Mouse (Mus musculus) lung, postnatal 25 days (tissue): ENCODE measurements around the gene Aunip.

Experiments used
- DNase-seq: peaks from one replicate; pipeline ENCODE4 v3.0.0; 2022; ENCODE audit warnings: low spot score

The Aunip gene

DNA sequence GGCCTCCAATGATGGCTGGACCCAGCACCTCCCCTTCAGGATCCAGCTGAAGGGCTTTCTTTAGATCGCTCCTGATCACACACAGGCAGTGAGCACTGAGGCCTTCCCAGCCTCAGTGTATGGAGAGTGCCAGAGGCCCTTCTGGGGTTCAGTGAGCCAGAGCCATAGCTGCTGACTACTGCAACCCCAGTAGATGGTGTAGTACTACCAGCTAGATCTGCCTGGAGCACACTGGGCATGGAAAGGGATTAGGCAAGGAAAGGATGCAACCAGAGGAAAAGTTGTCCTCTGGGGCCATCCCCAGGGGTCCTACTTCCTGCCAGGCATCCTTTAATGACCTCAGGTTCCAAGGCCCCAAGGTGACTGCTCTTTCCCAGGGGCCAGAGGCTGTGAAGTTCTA lies 42.8 kb downstream of the Aunip start:
- no peak for DNase-seq

DNA sequence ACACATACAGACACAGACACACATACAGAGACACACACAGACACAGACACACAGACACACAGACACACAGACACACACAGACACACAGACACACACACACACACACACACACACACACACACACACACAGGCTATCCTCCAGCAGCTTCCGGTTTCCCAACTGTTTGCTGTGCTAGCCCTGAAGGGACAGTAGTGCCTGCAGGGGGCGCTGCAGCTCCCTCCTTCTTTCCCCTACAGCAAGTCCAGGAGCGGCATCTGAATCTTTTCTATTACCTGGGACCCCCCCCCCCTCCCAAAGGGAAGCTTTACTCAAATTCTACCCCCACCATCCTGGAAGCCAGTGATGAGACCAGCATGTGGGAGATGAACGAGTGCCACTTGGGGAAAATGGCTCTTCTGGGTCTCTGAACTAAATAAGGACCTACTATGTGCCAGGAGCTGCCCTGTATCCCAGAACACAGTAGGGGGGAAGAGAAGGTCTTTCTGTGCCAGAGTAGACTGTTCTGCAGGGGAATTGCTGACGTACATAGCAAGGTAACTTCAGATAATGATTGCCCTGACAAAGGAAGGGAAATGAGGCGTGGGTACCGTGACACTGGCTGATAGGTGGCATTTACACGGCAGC lies 45.3 kb downstream of the Aunip start:
- no peak for DNase-seq

DNA sequence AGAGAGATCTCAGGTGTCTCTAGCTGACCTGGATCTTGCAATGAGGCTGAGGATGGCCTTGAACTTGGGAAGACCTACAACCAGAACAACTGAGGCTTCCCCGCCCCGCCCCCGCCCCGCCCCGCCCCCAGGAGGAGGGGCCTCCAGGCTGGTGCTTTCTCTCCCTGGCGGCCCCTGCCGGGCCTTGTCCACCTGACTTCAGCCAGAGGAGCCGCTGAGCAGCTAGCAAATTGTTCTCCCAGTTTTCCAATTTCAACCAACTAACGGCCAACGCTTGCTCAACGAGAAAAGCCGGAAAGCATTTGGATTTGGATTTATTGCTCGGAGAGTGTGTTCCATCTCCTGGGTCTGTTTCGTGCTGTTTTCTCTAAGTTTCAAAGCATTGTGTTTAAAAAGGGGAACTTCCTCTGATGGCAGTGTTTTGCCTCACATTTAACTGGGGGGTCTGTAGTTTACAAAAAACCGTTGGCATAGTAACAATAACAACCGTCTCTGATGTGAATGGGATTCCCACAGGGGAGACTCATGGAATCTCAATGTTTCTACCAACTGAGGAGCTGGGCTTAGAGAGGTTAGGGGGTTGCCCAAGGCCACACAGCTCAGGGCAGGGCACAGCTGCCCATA lies 46.9 kb downstream of the Aunip start:
- DNase-seq = no peak

- no peak for DNase-seq
These were observed 47.8 kb downstream of the Aunip start for GRCm38 (mm10) chr4:134558570-134559113.

DNA sequence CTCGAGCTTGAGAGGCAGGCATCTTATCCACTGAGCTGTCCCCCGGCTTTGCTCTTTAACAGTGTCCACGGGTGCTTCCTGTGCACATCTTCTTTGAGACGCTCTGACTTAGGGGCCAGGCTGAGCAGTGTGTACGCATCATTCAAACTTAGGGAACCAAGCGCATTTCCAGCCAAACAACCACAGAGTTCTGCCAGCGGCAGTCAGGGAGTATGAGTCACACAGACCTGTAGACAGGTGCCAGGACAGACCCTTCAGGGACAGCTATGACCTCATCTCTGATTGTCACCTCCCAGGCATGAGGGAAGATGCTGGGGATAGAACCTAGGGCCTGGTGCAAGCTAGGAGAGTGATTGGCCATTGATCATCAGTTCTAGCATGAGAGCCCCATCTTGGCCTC lies 48.4 kb downstream of the Aunip start:
- DNase-seq = no peak

DNA sequence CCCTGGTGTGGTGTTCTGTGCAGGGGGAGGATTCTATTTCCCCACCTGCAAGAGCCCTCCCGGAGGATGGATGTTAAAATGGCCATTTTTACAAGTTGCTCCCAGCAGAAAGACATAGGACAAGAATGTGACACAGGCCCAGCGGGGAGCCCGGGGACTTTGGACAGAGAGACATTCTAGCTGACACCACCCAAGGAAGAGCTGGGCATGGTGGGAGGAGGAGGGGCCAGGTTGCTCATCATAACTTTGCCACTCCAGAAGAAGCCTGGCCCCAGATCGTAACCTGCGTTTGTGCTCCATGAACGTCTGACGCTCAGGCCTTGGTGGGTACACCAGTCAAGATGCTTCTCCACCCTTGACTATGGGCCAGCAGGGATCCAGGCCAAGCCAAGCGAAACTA lies 49.9 kb downstream of the Aunip start:
- no peak for DNase-seq

DNA sequence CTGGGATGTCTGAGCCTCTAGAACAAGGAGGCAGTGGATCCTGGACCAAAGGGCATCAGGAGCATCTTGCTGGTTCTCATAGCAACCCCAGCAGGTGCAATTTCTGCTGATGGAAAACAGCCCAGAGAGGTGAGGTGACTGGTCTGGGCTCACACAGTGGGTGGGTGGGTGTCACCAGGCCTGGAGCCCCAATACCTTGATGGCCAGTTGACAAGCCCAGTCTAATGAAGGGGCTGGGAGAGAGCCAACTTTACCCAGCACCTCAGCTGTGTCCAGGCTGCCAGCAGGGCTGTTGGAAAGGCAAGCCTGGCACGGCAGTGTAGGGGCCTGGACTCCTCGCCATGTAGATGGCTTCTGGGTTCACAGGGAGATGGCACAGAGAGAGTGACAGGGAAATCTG lies 51.2 kb downstream of the Aunip start:
- DNase-seq = no peak

DNA sequence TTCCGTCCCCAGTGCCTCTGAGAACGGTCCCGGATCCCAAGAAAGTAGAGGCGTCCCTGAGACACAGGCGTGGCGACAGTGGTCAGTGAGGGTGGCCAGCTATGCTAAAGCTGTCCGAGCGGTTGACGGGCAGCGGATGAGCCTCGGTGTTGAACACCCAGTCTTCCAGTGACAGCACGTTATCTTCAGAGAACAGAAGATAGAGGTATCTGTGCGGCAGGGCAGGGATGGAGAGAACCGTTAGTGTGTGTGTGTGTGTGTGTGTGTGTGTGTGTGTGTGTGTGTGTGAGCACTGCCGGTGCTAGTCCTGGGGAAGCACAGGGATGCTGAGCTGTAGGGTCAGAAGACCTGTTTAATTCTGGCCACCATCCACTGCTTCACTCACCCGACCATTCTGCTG lies 52.8 kb downstream of the Aunip start:
- no peak for DNase-seq

GRCm38 (mm10) chr4:134564093-134564492 lies 53.3 kb downstream of the Aunip start:
- no peak for DNase-seq

GRCm38 (mm10) chr4:134567377-134568226 lies 56.8 kb downstream of the Aunip start:
- DNase-seq = no peak

DNA sequence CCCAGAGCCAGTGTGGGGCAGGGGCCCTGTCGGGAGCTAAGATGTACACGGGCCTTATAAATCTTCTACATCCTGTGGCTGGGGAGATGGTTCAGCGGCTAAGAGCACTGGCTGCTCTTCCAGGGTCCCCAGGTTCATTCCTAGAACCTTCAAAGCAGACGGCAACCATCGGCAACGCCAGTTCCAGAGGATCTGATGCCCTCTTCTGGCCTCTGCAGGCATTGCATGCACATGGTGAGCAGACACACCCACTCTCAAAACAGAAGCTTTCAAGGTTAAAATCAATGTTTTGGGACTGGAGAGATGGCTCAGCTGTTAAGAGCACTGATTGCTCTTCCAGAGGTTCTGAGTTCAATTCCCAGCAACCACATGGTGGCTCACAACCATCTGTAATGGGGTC lies 58.4 kb downstream of the Aunip start:
- no peak for DNase-seq

GRCm38 (mm10) chr4:134569831-134570230 lies 59.0 kb downstream of the Aunip start:
- DNase-seq = no peak

- no peak for DNase-seq
These were observed 60.1 kb downstream of the Aunip start for GRCm38 (mm10) chr4:134570704-134571451.

DNA sequence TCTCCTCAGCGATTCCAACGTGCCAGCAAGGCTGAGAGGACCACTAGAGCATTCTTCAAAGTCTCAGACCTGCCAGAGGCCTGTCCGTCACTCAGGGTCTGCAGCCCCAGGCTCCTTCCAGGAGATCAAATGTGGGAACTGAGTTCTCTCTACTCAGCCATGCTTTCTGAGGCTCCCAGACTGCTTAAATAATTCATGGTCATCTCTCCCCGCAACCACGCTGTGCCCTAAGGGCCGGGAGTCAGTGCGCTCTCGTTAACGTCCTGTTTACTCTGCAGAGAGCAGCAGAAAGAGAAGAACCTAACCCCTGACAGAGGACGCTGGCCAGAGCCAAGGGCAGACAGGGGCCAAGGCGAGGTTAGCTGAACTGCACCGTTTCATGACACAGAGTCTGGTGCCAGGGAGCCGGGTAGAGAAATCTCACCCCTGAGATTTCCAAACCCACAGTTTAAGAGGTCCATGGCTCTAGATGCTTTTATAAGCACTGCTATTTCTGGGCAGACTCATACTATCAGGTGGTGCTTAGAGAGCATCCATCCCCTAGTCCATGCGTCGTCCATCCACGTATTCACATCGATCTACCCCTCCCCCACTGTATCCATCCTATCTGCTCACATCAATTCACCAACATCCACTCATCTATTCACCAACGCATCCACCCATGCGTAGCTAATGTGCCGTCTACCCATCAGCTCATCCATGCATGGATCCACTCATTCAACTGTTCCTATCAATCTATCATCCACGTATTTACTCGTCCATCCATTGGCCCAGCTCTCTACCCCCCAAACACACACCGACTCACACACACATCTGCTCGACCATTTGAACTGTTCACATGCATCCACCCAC lies 61.9 kb downstream of the Aunip start:
- DNase-seq = no peak
